Mouse (Mus musculus) embryonic facial prominence, embryonic 13.5 days (tissue): ENCODE data around the gene Snx29. TPM values are rescaled to one million over a fixed set of nuclear protein-coding genes. Genes with fewer than 3 reads are reported as not detected.

Experiments used
- ATAC-seq: fragments of 200-750 bp; cut with Nextera tagmentation; 2 replicates; pipeline ENCODE4 v1.8.0; 2017; ENCODE audit warnings: low read depth; ENCODE audit not compliant: insufficient number of reproducible peaks, insufficient read depth, low FRiP score, low TSS enrichment
- H3K27ac ChIP-seq: fragments of 300-500 bp; sonication (generic); 2 replicates; pipeline ENCODE4 v1.5.1; 2015; ENCODE audit warnings: moderate library complexity, mild to moderate bottlenecking, inconsistent platforms
- H3K27me3 ChIP-seq: fragments of 300-500 bp; sonication (generic); 2 replicates; pipeline ENCODE4 v1.6.1; 2015; ENCODE audit warnings: mild to moderate bottlenecking, inconsistent platforms
- H3K36me3 ChIP-seq: fragments of 300-500 bp; sonication (generic); 2 replicates; pipeline ENCODE4 v1.6.1; 2015; ENCODE audit warnings: mild to moderate bottlenecking, inconsistent platforms
- H3K4me1 ChIP-seq: fragments of 300-500 bp; sonication (generic); 2 replicates; pipeline ENCODE4 v1.6.1; 2015; ENCODE audit warnings: inconsistent platforms
- H3K4me2 ChIP-seq: fragments of 300-500 bp; sonication (generic); 2 replicates; pipeline ENCODE4 v1.6.1; 2015; ENCODE audit warnings: moderate library complexity, mild to moderate bottlenecking, inconsistent platforms
- H3K4me3 ChIP-seq: fragments of 300-500 bp; sonication (generic); 2 replicates; pipeline ENCODE4 v1.5.1; 2015; ENCODE audit warnings: mild to moderate bottlenecking, inconsistent platforms
- H3K9ac ChIP-seq: fragments of 300-500 bp; sonication (generic); 2 replicates; pipeline ENCODE4 v1.6.1; 2015; ENCODE audit warnings: mild to moderate bottlenecking, inconsistent platforms
- H3K9me3 ChIP-seq: fragments of 300-500 bp; sonication (generic); 2 replicates; pipeline ENCODE4 v1.6.1; 2016; ENCODE audit warnings: inconsistent platforms
- WGBS: fragments of 180-500 bp; shearing (Covaris S2); methylation state at CpG from one replicate; pipeline ENCODE4 v1.1.7; 2015; ENCODE audit warnings: mixed read lengths; 5-methylcytosine and 5-hydroxymethylcytosine counted together
- polyA plus RNA-seq: library from polyadenylated mRNA; unstranded; fragments of >200 nt; fragmentation: Nextera tagmentation; extraction: Ambion mirVana; gene quantifications from 2 replicates; pipeline ENCODE4 v1.2.1, GENCODE M21; 2015

Snx29 gene
- polyA plus RNA-seq, 1 experiment from 2014 or later = 18.1 TPM

DNA sequence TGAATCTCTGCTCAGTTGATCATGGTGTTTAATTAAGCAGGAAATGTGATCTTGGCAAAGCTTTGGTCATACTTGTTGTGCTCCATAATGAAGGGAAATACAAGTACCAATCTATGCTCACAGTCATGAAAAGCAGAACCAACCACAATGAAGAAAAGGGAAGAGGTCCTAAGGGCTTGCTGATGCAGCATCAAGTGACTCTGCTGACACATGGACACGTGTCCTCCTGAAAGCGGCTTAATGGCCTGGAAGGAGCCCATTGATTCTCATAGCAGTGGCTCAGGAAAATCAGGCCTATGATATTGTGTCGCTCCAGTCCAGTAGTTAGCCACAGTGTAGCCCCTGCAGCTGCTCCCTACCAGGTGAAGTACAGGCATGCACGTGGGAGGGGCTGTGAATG lies 353.3 kb downstream of the Snx29 start:
- 51% methylated on average over 4 of the region's 4 CpGs for WGBS
- H3K27me3 ChIP-seq = no peaks in the 10 kb centered on the region

DNA sequence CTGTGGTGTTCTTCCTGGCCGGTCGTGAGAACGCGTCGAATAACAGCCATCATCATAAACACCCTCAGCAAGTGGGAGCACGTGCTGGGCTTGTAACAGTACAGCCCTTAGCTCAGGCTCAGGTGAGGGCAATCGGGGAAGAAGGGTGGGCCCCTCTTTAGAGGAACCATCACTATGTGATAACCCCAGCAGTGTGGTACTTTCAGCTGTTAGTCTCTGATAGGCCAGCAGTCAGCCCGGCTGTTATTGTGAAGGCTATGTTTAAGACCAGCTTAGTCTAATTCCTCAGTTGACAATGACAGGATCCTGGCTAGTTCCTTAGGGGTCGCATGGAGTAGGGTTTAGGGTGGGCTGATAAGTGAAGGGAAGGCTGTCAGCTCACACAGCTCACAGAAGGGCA lies 362.6 kb downstream of the Snx29 start:
- H3K9ac ChIP-seq = no peak overlapping the region
- no peak overlapping the region for H3K4me3 ChIP-seq
- H3K4me2 ChIP-seq = no peak overlapping the region
- H3K27ac ChIP-seq = no peak overlapping the region
- H3K4me1 ChIP-seq = no peaks in the 10 kb centered on the region
- no peak for ATAC-seq
- no peaks in the 10 kb centered on the region for H3K27me3 ChIP-seq
- H3K36me3 ChIP-seq = no peaks in the 10 kb centered on the region
- 91% methylated on average over 9 of the region's 9 CpGs for WGBS
- no peaks in the 10 kb centered on the region for H3K9me3 ChIP-seq

More for the DNA sequence above, 353.3 kb downstream of the Snx29 start:
- no peaks in the 10 kb centered on the region for H3K4me1 ChIP-seq
- peaks cover 2% of the 10 kb centered on the region; the same call in 1 of the 2 replicates for H3K9me3 ChIP-seq
- no peak overlapping the region for H3K4me3 ChIP-seq
- H3K36me3 ChIP-seq = peaks cover 3% of the 10 kb centered on the region; the same call in 1 of the 2 replicates
- H3K4me2 ChIP-seq = no peak overlapping the region
- no peak for ATAC-seq
- H3K9ac ChIP-seq = no peak overlapping the region
- no peak overlapping the region for H3K27ac ChIP-seq

DNA sequence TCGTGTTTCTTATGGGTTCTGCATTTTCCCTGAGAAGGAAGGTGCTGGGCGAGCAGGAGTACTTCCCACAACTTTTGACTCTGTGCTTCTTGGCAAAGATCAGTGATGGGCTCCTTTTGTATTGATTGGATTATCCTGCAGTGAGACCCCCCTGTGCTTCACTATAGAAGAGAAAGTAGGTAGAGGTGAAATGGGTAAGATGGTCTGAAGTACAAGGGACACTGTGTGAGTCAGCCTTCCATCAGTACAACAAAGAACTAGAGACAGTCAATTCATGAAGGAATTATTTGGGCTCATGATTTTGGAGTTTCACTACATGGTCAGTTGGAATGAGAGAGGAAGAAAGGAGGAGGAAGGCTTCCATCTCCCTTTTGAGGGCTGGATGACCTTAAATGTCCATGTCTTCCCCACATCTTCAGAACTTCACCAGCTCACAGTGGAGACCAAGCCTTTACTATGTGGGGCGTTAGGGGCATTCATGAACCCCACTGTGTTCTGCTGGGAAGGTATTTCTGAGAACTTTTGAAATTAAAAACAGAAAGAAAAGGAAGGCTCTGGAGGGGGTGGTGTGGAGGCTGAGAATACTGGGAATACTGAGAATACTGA lies 363.1 kb downstream of the Snx29 start:
- Histone ChIP-seq H3K4me1 (no peaks in the 10 kb centered on the region), H3K4me3 (no peak overlapping the region), H3K9me3 (no peaks in the 10 kb centered on the region), H3K9ac (no peak overlapping the region), H3K36me3 (no peaks in the 10 kb centered on the region), H3K27me3 (no peaks in the 10 kb centered on the region), H3K27ac (no peak overlapping the region), H3K4me2 (no peak overlapping the region)
- WGBS = 80% methylated on average over 3 of the region's 3 CpGs
- no peak for ATAC-seq

DNA sequence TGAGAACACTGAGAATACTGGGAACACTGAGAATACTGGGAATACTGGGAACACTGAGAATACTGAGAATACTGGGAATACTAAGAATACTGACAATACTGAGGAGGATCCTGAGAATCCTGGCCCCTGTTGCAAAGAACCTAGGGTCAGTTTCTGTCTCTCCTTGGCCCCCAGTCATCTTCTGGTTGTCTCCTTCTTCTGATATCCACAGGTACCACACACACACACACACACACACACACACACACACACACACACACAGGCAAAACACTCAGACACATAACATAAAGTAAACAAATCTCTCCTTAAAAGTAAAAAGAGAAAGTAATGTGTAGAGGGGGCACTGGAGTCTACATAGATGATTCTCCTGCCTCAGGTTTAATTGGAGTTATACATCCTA lies 365.1 kb downstream of the Snx29 start:
- Histone ChIP-seq H3K9ac (no peak overlapping the region), H3K36me3 (no peaks in the 10 kb centered on the region), H3K27ac (no peak overlapping the region), H3K9me3 (no peaks in the 10 kb centered on the region), H3K4me3 (no peak overlapping the region), H3K4me2 (no peak overlapping the region), H3K4me1 (no peaks in the 10 kb centered on the region), H3K27me3 (no peaks in the 10 kb centered on the region)
- no peak for ATAC-seq

DNA sequence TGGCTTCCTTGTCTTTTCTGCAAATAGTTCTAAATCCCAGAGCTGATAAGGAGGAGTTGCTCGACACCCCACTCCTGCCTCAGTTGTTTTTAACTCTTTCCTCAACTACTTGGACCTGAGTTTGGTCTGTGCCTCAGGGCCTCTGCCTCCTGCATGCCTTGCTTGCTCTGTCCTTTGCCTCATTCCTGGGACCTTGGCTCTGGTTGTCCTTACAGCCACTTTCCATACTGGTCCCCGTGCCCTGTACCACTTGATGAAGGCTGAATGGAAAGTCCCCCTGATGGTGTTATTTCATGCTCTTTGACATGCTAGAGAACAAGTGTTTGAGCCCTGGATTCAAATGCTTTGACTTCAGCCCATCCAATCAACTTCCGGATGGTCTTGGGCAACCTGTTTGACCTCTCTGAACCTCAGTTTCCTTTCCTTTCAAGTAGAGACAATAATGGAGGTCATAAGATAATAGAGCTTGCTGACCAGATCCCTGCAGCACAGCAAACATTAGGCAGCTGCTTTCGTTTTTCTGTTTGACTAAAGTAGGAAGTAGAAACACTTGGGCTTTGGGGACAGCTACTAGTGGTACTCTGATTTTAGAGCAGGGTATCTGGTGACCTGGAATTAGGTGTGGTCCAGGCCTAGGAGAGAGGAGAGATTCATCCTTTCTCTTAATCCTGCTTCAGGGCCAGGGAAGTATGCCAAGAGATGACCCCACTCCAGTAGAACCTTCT lies 365.7 kb downstream of the Snx29 start:
- Histone ChIP-seq H3K27ac (no peak overlapping the region), H3K4me2 (no peak overlapping the region), H3K36me3 (no peaks in the 10 kb centered on the region), H3K9me3 (no peaks in the 10 kb centered on the region), H3K4me3 (no peak overlapping the region), H3K9ac (no peak overlapping the region), H3K4me1 (no peaks in the 10 kb centered on the region), H3K27me3 (no peaks in the 10 kb centered on the region)
- WGBS = 73% methylated on average over 4 of the region's 4 CpGs
- no peak for ATAC-seq

DNA sequence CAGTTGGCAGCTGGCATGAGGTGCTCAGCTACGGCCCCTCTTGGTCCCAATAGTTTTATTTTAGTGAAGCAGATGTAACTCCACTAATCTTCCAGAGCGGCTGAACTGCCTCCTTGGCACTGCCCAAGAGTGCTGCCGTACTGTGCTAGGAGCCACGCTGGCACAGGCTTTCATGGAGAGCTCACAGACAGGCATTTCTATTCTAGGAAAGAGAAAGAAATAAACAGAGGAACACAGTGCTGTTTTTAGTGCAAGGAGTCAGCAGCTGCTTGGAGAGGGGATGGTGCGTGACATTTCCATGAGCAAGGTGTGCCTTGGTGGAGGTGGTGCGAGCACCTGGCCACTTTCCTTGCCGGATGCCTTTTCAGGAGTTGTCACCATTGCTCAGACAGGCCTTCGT lies 367.4 kb downstream of the Snx29 start:
- Histone ChIP-seq H3K36me3 (no peaks in the 10 kb centered on the region), H3K27me3 (no peaks in the 10 kb centered on the region), H3K9me3 (no peaks in the 10 kb centered on the region), H3K4me2 (no peak overlapping the region), H3K9ac (no peak overlapping the region), H3K4me1 (0 out of 2 replicates have a peak, but pooled peaks cover 5% of the 10 kb centered on the region), H3K27ac (no peak overlapping the region), H3K4me3 (no peak overlapping the region)
- no peak for ATAC-seq
- 90% methylated on average over 8 of the region's 8 CpGs for WGBS

DNA sequence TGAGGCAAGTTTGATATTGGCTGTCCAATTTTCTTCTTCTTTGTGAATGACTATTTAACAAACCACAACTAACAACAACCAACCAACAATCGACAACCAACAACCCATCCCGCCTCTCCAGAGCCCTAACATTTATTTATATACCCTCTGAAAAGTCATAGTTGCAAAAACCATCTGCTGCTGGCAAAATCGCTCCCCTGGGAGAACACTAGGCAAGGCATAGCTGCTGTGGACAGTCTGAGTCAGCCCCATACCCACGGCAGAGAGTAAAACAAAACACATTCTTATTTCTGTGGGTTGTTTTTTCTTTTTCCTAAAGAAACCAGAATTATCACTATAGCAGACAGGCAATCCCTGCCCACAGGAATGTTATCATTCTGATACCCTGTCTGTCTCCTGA lies 368.0 kb downstream of the Snx29 start:
- Histone ChIP-seq H3K36me3 (no peaks in the 10 kb centered on the region), H3K27ac (no peak overlapping the region), H3K4me3 (no peak overlapping the region), H3K9me3 (no peaks in the 10 kb centered on the region), H3K4me1 (0 out of 2 replicates have a peak, but pooled peaks cover 5% of the 10 kb centered on the region), H3K4me2 (no peak overlapping the region), H3K27me3 (no peaks in the 10 kb centered on the region), H3K9ac (no peak overlapping the region)
- no peak for ATAC-seq
- WGBS = 46% methylated on average over 4 of the region's 4 CpGs

DNA sequence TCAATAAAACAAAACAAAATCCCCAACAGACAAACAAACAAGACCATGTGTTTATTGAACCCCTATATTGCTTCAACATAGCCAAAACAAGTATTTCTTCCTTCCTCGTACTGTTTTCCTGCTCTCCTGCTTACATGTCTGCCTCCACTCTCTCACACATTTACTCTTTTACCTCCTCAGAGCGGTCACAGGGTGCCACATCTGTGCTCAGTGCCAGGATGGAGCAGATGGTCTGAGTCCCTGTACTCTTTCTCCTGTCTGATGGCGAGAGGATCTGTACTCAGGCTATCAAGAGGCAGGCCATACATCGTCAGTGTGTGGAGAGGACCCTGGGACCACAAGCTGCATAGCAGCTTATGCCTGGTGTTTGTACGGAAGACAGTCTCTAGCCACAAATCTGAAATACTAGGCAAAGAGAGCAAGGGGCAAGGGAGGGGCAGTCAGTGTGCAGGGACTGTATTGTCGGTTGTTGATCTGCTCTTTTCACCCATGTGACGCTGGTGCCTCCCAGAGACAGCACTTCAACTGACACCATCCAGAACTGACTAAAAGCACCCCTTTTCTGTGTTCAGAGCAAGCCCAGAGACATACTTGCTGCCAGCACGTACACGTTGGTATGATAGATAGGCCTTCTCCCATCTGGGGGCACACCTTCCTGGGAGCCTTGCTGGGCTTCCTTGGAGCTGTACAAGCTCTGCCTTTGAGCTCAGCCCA lies 368.9 kb downstream of the Snx29 start:
- 79% methylated on average over 9 of the region's 9 CpGs for WGBS
- no peak overlapping the region for H3K4me2 ChIP-seq
- no peak overlapping the region for H3K9ac ChIP-seq
- no peaks in the 10 kb centered on the region for H3K9me3 ChIP-seq
- 0 out of 2 replicates have a peak, but pooled peaks cover 5% of the 10 kb centered on the region for H3K4me1 ChIP-seq
- ATAC-seq = peak; percentile 56; the same call in 1 of the 2 replicates
- no peaks in the 10 kb centered on the region for H3K36me3 ChIP-seq
- H3K27ac ChIP-seq = no peak overlapping the region
- H3K27me3 ChIP-seq = no peaks in the 10 kb centered on the region
- H3K4me3 ChIP-seq = no peak overlapping the region

DNA sequence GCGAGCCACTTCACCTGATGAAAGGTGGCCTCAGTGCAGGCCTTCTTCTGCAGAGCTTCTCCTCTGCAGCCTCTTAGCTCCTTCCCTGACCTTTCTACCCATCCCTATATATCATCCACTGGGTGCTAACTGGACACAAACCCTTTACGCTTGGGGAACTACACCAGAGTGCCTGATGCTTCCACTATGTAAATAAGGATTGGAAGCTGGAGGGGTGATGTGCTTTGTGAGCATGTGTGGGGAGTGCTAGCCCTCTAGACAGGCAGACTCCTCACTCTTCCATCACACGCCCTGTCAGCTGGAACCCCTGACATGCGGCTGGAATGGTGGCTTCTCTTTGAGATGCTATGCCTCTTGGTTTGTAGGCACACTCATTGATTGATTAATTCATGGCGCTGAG lies 370.0 kb downstream of the Snx29 start:
- 75% methylated on average over 5 of the region's 5 CpGs for WGBS
- Histone ChIP-seq H3K4me2 (no peak overlapping the region), H3K27me3 (no peaks in the 10 kb centered on the region), H3K36me3 (no peaks in the 10 kb centered on the region), H3K9ac (no peak overlapping the region), H3K4me1 (0 out of 2 replicates have a peak, but pooled peaks cover 5% of the 10 kb centered on the region), H3K27ac (no peak overlapping the region), H3K9me3 (no peaks in the 10 kb centered on the region), H3K4me3 (no peak overlapping the region)
- no peak for ATAC-seq

DNA sequence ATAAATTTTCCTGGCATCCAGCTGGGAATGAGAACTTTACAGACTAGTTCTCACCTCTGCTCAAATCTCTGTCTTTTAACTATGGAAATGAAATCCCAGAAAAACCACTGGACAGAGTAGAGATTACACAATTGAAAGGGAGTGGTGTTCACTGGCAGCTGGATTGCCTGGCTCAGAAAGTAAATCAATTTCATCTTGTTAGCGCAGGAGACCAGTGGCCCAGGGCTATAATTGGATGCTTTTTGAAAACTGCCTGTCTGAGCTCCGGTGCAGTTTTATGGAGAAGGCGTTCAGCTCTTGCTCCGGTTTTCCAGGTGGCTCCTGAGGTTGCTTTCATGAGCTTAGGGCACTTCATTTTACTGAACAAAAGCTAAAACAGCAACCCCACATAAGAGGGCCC lies 371.7 kb downstream of the Snx29 start:
- ATAC-seq = no peak
- H3K4me1 ChIP-seq = 0 out of 2 replicates have a peak, but pooled peaks cover 5% of the 10 kb centered on the region
- no peak overlapping the region for H3K4me3 ChIP-seq
- no peaks in the 10 kb centered on the region for H3K27me3 ChIP-seq
- H3K4me2 ChIP-seq = no peak overlapping the region
- no peaks in the 10 kb centered on the region for H3K36me3 ChIP-seq
- 45% methylated on average over 4 of the region's 4 CpGs for WGBS
- H3K27ac ChIP-seq = no peak overlapping the region
- no peaks in the 10 kb centered on the region for H3K9me3 ChIP-seq
- no peak overlapping the region for H3K9ac ChIP-seq

DNA sequence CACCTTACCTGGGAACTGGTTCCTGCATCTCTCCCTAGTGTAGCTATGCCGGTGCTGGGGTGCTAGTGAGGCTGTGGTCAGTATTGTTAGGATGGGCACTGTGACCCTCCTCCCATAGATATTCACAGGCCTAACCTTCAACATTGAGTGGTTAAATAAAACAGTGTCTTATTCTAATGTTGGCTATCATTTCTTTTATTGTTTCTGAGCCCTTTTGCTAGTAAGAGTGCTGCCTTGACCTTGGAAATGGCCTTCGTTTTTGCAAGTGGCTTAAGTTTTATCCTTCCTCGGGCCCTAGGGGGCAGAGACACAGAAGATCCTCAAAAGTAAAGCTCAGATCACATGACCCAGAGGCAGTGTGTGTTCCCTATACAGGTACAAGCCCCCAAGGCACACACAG lies 374.1 kb downstream of the Snx29 start:
- Histone ChIP-seq H3K27ac (no peak overlapping the region), H3K27me3 (no peaks in the 10 kb centered on the region), H3K4me1 (0 out of 2 replicates have a peak, but pooled peaks cover 5% of the 10 kb centered on the region), H3K9ac (no peak overlapping the region), H3K4me2 (no peak overlapping the region), H3K36me3 (no peaks in the 10 kb centered on the region), H3K4me3 (no peak overlapping the region), H3K9me3 (no peaks in the 10 kb centered on the region)
- ATAC-seq = no peak
- 68% methylated on average over 3 of the region's 3 CpGs for WGBS
